Mouse (Mus musculus) heart, embryonic 14.5 days (tissue): ENCODE data around the gene Nr4a1. TPM values are rescaled to one million over a fixed set of nuclear protein-coding genes. Genes with fewer than 3 reads are reported as not detected.

Experiments used
- ATAC-seq: fragments of 200-750 bp; cut with Nextera tagmentation; 2 replicates; pipeline ENCODE4 v1.8.0; 2017; ENCODE audit warnings: low read depth, moderate TSS enrichment; ENCODE audit not compliant: insufficient number of reproducible peaks, insufficient read depth, low FRiP score
- H3K27ac ChIP-seq, 2 experiments: fragments of 200-500 bp in 1 of 2; fragments of 300-500 bp in 1 of 2; sonication (generic) in 1 of 2; replicated peaks in 1 of 2; 2 replicates each; pipeline ENCODE4 v1.5.1; 2012 to 2014; ENCODE audit warnings: low read depth in 2 of 2, low read length in 2 of 2, control low read depth in 1 of 2, mild to moderate bottlenecking in 1 of 2, mixed read lengths in 1 of 2; ENCODE audit not compliant: control insufficient read depth in 1 of 2, insufficient read depth in 1 of 2
- H3K27me3 ChIP-seq: fragments of 300-500 bp; sonication (generic); 2 replicates; pipeline ENCODE4 v1.6.1; 2014; ENCODE audit warnings: mild to moderate bottlenecking, low read length, control low read depth; ENCODE audit not compliant: control insufficient read depth, insufficient read depth
- H3K36me3 ChIP-seq: fragments of 300-500 bp; sonication (generic); 2 replicates; pipeline ENCODE4 v1.6.1; 2014; ENCODE audit warnings: mild to moderate bottlenecking, control low read depth, low read length, mixed read lengths; ENCODE audit not compliant: control insufficient read depth, insufficient read depth
- H3K4me1 ChIP-seq, 2 experiments: fragments of 200-500 bp in 1 of 2; fragments of 300-500 bp in 1 of 2; sonication (generic) in 1 of 2; 2 replicates each; pipeline ENCODE4 v1.6.1; 2012 to 2014; ENCODE audit warnings: low read length in 2 of 2, control low read depth in 1 of 2, mixed read lengths in 1 of 2; ENCODE audit not compliant: control insufficient read depth in 2 of 2, insufficient read depth in 2 of 2
- H3K4me2 ChIP-seq: fragments of 300-500 bp; sonication (generic); 2 replicates; pipeline ENCODE4 v1.6.1; 2014; ENCODE audit warnings: mild to moderate bottlenecking, low read length
- H3K4me3 ChIP-seq, 2 experiments: fragments of 200-500 bp in 1 of 2; fragments of 300-500 bp in 1 of 2; sonication (generic) in 1 of 2; 2 replicates each; pipeline ENCODE4 v1.5.1; 2012 to 2014; ENCODE audit warnings: low read length in 2 of 2, mild to moderate bottlenecking in 2 of 2, control low read depth in 1 of 2, low read depth in 1 of 2, moderate library complexity in 1 of 2; ENCODE audit not compliant: control insufficient read depth in 1 of 2, insufficient read depth in 1 of 2
- H3K9ac ChIP-seq: fragments of 300-500 bp; sonication (generic); 2 replicates; pipeline ENCODE4 v1.6.1; 2014; ENCODE audit warnings: mild to moderate bottlenecking, low read length
- H3K9me3 ChIP-seq: fragments of 300-500 bp; sonication (generic); 2 replicates; pipeline ENCODE4 v1.6.1; 2016; ENCODE audit warnings: low read length, control low read depth; ENCODE audit not compliant: control insufficient read depth
- WGBS: fragments of 180-500 bp; shearing (Covaris S2); extraction: QIAGEN DNeasy Blood & Tissue Kit; methylation state at CpG from one replicate; pipeline ENCODE4 v1.1.7; 2014; 5-methylcytosine and 5-hydroxymethylcytosine counted together
- polyA plus RNA-seq: library from polyadenylated mRNA; unstranded; fragments of >200 nt; fragmentation: Nextera tagmentation; extraction: Ambion mirVana; gene quantifications from 2 replicates; pipeline ENCODE4 v1.2.1, GENCODE M21; 2014

The Nr4a1 gene
- polyA plus RNA-seq: 6.0 and 6.6 TPM in 2 replicates

DNA sequence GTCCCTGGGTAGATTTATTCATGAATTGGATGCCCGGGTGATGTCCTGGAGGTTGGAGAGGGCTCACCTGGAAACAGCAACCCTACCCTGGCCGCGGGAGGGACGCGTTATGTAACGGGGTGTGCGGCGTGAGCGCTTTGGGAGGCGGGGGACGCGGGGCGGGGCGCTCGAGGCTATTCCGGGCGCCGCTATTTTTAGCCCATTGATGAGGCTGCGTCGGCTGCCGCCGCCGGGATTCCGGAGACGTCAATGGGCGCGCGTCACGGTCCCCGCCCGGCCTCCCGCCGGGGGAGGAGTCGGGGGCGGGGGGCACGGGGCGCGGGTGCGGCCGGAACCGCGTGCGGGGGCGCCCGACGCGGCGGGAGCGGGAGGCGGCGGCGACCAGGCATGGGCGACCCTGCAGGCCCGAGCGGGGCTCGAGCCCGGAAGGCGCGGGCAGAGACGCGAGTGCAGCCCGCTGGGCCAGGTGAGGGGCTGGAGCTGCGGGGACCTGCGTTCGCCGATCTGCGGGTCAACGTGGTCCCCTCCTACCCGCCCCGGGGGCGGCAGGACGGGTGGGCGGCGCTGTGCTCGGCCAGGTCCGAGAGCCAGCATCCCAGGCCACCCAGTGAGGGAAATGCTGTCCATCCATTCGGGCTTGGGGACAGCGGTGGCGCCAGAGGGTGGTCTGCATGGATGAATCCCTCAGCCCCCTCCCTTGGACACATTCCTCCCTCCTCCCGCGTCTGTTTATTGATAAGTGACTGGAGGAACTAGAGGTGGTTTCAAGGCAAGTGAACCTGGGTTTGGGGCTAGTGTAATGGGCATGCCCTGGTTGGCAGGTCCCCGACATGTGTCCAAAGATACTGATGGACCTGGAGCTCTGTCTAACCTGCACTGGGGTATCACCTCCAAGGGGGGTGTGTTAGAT lies at the start of gene Nr4a1:
Nr4a1 (plus strand) TSS at position 384 of the 910 bp plus-strand sequence.
- Histone ChIP-seq H3K4me1 (peaks cover 20 to 34% of the 10 kb centered on the region in 2 experiments), H3K9ac (peak within 1 kb of the TSS; percentile 91), H3K4me2 (peak within 1 kb of the TSS; percentile 92), H3K4me3 (peak within 1 kb of the TSS; percentile 55 to 74), H3K9me3 (no peaks in the 10 kb centered on the region), H3K27ac (peak within 1 kb of the TSS in 1 of 2 experiments; percentile 78; a peak in 3 of 4 replicates), H3K27me3 (no peaks in the 10 kb centered on the region), H3K36me3 (no peaks in the 10 kb centered on the region)
- WGBS: 1% methylated on average over 74 of the region's 82 CpGs
- peak; percentile 58 for ATAC-seq

DNA sequence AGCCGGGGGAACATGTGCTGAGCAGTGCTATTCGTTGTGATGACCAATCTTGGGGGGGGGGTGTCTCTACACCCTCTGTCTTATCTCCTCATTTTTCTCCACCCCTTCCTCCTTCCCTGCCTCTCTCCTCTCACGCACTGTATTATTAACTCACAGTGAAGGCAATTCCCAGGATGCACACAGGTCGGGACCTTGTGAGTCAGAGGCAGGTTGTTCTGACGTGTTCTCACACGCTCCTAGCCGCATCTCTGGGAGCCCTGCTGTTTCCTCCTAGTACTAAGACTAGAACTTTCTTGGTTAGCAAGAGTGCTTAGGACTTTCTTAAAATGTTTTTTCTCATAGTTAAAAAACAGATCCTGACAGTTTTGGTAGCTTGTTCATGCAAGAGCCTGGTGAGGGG lies 49.3 kb upstream of the Nr4a1 start:
- Histone ChIP-seq H3K4me1 (no peaks in the 10 kb centered on the region), H3K36me3 (peaks cover 95% of the 10 kb centered on the region), H3K27me3 (no peaks in the 10 kb centered on the region), H3K4me3 (no peak overlapping the region), H3K27ac (no peak overlapping the region), H3K9ac (no peak overlapping the region), H3K9me3 (0 out of 2 replicates have a peak, but pooled peaks cover 4% of the 10 kb centered on the region), H3K4me2 (no peak overlapping the region)
- ATAC-seq: no peak
- WGBS: 69% methylated on average over 7 of the region's 7 CpGs

DNA sequence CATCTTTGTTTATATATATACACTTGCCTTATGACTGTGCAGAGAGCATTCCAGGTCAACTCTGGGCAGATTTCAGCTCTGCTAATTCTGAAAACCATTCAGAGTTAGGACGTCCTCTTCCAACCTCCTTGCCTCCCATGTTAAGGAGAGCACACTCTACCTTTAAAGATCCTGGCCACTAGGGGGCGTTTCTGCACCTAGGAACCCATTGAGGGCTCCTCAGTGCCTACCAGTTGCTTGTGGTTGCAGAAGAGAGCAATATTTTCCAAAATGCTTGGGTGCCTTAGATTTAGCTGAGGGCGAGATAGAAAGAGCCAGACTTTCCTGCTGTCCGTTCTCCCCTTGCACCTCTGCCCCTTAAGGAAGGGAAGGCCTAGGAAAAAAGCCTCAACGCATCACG lies 43.8 kb upstream of the Nr4a1 start:
- Histone ChIP-seq H3K9ac (no peak overlapping the region), H3K36me3 (peaks cover 78% of the 10 kb centered on the region), H3K27ac (no peak overlapping the region), H3K27me3 (no peaks in the 10 kb centered on the region), H3K4me1 (no peaks in the 10 kb centered on the region; a peak in 1 of 4 replicates), H3K4me2 (no peak overlapping the region), H3K9me3 (no peaks in the 10 kb centered on the region), H3K4me3 (no peak overlapping the region)
- ATAC-seq: no peak
- WGBS: 64% methylated on average over 6 of the region's 6 CpGs

DNA sequence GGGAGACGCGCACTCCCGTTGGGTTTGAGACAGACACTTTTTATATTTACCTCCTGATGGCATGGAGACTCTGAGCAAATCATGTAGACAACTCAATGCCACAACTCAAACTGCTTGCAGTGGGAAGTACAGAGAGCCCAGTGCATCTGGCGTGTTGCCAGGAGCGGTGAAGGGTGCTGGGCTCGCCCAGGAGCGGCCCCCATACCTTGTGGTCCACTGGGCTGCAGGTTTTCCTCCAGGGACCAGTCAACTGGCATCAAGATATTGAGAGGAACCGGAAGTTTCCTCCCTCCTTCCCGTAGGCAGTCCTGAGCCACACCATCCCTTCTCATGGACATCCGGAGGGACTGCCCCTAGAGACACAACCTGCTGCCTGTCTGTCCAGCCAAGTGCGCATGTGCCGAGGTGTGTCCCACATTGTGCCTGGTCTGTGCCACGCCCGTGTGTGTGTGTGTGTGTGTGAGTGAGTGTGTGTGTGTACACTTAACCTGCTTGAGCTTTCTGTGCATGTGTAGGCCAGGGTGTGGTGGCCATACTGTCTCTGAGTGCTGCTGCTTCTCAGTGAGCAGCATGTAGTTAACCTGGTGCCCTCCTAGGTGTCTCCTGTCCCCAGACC lies 43.0 kb upstream of the Nr4a1 start:
- Histone ChIP-seq H3K4me3 (no peak overlapping the region), H3K27me3 (no peaks in the 10 kb centered on the region), H3K4me2 (no peak overlapping the region), H3K27ac (no peak overlapping the region), H3K4me1 (no peaks in the 10 kb centered on the region; a peak in 1 of 4 replicates), H3K9ac (no peak overlapping the region), H3K36me3 (peaks cover 72% of the 10 kb centered on the region), H3K9me3 (no peaks in the 10 kb centered on the region)
- WGBS: 86% methylated on average over 14 of the region's 14 CpGs
- no peak for ATAC-seq

DNA sequence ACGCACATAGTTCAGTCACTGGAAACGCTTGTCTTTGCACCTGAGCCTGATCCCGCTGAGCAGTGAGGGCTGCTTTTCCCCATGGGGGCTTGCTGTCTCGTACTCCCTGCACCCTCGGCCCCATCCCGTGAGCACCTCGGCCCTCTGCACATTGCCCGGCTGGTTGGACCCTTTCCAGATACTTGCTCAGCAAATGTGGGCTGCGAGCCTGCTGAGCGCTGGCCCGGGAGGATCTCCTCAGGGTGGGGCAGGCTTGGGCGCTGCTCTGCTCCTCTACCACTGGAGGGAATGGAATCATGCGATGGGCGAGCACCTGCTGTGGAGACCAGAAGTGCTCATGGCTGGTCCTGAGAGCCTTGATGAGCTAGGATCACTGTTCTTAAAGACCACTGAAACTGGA lies 41.6 kb upstream of the Nr4a1 start:
- ATAC-seq: no peak
- Histone ChIP-seq H3K36me3 (peaks cover 59% of the 10 kb centered on the region), H3K27ac (no peak overlapping the region), H3K4me2 (no peak overlapping the region), H3K4me1 (no peaks in the 10 kb centered on the region; a peak in 1 of 4 replicates), H3K9ac (no peak overlapping the region), H3K9me3 (no peaks in the 10 kb centered on the region), H3K27me3 (no peaks in the 10 kb centered on the region), H3K4me3 (no peak overlapping the region)
- 73% methylated on average over 14 of the region's 14 CpGs for WGBS

DNA sequence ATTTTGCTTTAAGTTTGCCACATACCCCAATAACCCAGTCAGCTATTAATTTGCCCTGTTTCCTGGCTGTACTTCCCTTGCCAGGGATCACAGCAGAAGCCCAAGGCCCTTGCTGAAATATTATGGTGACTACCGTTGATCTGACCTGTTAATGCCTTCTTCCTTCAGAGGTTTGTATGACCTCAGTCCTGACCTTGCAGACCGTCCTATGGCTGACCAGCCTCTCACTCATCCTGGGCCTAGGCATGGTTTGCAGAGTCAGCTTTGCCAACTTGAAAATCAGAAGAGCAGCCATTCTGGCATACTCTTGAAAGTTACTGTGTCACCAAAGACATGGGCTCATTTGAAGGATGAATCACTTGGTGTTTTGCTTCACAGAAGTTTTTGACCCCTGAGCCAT lies 38.9 kb upstream of the Nr4a1 start:
- Histone ChIP-seq H3K9ac (no peak overlapping the region), H3K36me3 (peaks cover 33% of the 10 kb centered on the region), H3K27me3 (no peaks in the 10 kb centered on the region), H3K9me3 (no peaks in the 10 kb centered on the region), H3K27ac (no peak overlapping the region), H3K4me3 (no peak overlapping the region), H3K4me1 (no peaks in the 10 kb centered on the region; a peak in 1 of 4 replicates), H3K4me2 (no peak overlapping the region)
- no peak for ATAC-seq
- 58% methylated on average over 2 of the region's 2 CpGs for WGBS

DNA sequence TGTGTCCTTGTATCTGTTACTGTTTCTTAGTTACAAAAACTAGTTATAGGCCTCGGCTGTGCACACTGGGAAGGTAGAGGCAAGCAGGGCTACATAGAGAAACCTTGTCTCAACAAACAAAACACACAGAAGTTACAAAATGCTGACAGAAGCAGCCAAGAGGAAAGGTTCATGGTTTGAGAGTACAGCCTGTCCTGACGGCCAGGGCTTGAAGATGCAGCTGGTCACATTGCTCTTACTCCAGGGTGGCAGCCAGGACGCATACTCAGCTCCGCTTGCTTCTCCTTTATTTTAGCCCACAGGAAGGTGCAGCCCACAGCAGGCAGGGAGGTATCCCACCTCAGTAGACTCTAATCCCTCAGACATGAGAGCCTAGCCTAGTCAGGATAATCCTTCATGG lies 38.0 kb upstream of the Nr4a1 start:
- Histone ChIP-seq H3K4me1 (peaks cover 0 to 5% of the 10 kb centered on the region in 2 experiments; a peak in 2 of 4 replicates), H3K4me3 (no peak overlapping the region), H3K36me3 (peaks cover 26% of the 10 kb centered on the region), H3K27ac (no peak overlapping the region), H3K9me3 (no peaks in the 10 kb centered on the region), H3K9ac (no peak overlapping the region), H3K4me2 (no peak overlapping the region), H3K27me3 (no peaks in the 10 kb centered on the region)
- WGBS: 72% methylated on average over 4 of the region's 4 CpGs
- ATAC-seq: no peak
